Mouse (Mus musculus): Measurements from ENCODE around the gene Retreg1.

Retreg1 gene

DNA sequence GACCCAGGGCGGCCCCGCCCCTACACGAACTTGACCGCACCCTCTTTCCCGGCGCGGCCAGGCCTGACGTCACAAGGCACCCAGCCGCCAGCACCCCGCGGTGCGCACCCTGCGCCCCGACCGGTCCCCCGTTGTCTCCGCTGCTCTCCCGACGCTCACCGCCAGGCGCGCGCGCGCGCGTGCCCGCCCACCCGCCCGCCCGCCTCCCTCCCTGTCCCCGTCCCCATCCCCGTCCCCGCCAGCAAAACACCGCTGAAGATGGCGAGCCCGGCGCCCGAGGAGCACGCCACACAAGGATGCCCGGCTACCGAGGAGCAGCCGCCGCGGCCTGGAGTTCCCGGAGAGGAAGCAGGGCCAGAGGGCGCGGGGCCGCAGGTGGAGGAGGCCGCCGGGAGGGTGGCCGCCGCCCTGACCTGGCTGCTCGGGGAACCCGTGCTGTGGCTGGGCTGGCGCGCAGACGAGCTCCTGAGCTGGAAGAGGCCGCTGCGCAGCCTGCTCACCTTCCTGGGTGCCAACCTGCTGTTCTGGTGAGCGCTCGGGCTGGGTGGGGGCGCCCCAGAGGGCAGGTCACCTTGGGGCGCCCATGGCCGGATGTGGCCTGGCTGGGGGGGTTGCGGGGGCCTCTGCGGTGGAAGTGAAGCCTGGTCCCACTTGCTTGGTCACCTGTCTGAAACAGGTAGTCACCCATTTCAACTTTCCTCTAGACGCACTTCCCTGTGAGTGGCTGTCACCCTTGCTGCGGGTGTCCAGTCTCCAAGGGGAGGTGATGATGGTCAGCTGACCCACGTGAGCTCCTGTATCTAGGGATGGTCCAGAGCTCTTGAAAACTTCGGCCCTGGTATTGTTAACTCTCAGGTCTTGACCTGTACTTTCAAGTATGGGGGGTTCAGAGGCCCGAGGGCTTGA, at the start of gene Retreg1:
Gene Retreg1 (plus strand): TSS at position 95 of the 906 bp plus-strand sequence.
- DNase-seq, result peak; percentile 85 to 89

- no peak for DNase-seq
These were observed 48.9 kb upstream of the Retreg1 start for GRCm38 (mm10) chr15:25794123-25794522.

DNA sequence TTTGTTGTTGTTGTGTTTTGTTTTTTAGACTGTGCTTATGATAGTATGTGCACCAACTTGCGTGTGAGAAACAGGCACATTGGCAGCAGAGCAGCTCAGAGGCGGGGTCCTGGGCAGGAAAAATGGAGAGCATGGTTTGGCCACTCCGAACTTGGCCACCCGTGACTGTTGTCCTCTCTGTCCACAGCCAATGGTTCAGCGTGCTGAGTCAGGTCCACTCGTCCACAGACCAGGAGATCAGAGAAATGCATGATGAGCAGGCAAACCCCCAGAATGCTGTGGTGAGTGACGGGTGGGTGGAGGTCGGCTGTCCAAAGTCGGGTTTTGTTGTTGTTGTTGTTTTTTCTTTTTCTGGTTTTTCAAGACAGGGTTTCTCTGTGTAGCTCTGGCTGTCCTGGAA, 47.5 kb upstream of the Retreg1 start:
- no peak for DNase-seq

GRCm38 (mm10) chr15:25796353-25796752, 46.6 kb upstream of the Retreg1 start:
- no peak for DNase-seq

- DNase-seq, result no peak
These were observed 45.8 kb upstream of the Retreg1 start for GRCm38 (mm10) chr15:25797179-25797578.

GRCm38 (mm10) chr15:25797888-25798287, 45.1 kb upstream of the Retreg1 start:
- DNase-seq, result no peak

- DNase-seq, result no peak
These were observed 41.3 kb upstream of the Retreg1 start for GRCm38 (mm10) chr15:25801726-25802125.

DNA sequence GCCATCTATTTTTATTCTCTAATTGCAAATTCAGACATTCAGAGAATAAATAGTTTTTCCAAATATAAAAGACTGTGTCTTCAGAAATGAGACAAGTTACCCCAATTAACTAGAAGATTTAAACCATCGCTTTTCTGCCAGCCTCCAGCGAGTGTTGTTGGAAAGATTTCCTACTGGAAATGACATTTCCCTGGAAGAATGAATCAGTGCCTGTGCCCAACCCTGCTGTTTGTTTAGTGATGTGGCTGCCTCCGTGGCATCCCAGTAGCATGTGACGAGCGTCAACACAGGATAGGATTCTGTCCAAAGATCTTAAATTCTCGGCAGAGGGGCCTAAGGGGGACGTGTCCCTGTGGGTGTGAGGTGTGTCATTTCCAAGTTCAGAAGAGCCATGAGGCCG, 40.8 kb upstream of the Retreg1 start:
- no peak for DNase-seq

GRCm38 (mm10) chr15:25803111-25803510, 39.9 kb upstream of the Retreg1 start:
- no peak for DNase-seq

DNA sequence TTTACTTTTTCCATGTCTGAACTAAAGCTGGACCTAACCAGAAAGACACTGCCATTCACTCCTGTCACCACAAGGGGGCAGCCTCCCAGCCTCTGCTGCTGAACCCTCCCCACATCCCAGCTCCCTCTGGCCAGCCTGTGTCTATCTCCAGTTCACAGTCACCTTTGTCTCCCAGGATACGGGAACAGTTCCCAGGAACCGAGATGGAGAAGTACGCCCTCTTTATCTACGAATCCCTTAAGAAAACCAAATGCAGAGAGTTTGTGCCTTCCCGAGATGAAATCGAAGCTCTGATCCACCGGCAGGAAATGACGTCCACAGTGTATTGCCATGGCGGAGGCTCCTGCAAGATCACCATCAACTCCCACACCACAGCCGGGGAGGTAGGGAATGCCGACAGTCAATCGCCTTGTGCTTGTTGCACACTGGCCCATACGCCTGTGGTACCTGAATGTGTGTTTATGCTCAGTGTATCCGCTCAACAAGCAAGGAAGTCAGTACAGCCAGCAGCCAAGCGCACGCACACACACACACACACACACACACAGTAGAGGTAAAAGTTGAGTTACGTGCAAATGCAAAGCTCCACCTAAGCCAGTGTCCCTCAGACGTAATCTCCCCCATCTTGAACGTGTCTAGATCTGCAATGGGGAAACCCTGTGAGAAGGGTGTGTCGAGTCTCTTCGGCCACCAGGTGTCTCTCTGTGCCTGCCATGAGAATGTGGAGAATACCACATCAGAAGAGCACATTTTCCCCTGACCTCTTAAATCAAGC, 37.5 kb upstream of the Retreg1 start:
- peak; percentile 62 to 66 for DNase-seq

- no peak for DNase-seq
These were observed 36.6 kb upstream of the Retreg1 start for GRCm38 (mm10) chr15:25806363-25806762.

DNA sequence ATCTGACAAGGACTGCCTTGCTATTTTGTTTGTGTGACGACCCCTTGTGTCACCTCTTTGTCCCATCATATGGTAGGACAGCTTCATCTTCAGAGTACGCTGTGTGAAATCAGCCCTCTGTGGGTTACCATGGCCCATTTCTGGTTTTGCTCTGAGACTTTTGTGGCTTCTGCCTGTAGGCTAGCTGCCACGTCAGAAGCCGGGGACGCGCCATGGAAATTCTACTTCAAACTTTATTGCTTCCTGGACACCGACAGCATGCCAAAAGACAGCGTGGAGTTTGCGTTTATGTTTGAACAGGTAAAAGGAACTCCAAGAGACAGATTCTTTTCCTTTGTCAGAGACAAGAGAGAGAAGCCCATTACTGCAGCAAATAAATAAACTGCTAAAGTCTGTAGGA, 36.1 kb upstream of the Retreg1 start:
- no peak for DNase-seq

- DNase-seq, result no peak
These were observed 34.1 kb upstream of the Retreg1 start for GRCm38 (mm10) chr15:25808677-25809460.

DNA sequence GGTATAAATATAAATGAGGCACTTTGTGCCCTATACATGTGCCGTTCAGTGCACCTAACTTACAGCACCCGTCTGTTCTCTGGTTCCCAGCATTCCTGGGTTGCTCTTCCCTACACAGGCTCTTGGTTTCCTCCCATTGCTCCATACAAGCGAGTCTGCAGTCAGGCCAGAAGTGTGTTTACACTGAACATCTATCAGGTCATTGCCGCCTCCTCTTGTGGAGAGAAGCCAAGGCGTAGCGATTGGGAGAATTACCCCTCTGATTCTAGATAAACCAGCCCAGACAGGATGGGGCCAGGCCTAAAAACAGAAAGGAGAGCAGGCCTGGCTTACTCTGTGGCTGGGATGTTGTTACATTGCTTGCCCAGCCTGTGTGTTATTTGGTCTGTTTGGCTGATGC, 33.3 kb upstream of the Retreg1 start:
- DNase-seq, result no peak

- peak; percentile 27 to 30 for DNase-seq
These were observed 31.1 kb upstream of the Retreg1 start for GRCm38 (mm10) chr15:25811834-25812250.

DNA sequence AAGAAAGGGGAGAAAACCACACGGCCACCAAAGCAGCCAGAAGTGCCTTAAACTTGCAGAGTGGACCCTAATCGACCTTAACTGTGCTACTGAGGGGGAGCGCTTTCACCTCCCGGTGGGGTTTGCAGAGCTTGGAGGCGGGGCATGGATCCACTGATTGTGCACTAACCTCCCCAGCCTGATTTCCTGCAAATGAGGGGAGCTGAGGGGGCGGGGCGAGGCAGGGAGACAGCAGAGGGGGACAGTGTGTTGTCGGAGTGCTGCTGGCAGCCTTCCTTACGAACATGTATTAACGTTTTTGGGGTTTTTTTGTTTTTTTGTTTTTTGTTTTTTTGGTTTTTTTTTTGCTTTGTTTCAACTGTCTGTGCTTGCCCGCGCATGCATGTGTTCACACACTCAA, 30.5 kb upstream of the Retreg1 start:
- DNase-seq, result peak; percentile 64 to 73

DNA sequence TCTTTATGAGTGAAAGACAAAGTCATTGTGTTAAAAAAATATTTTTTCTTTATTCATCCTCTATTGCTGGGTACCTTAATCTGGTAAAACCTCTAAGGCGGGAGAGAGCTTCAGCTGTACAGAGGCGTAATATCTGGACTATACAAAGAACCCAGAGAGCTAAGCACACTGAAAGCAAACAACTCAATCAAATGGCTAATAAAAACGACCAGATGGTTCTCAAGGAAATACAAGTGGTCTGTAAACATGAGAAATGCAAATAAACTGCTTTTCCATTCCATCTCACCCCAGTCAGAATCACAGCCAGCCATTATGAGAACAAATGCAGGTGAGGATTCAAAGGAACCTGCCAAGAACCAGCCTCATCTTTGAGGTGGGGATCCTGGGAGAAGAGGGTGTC, 28.4 kb upstream of the Retreg1 start:
- DNase-seq, result no peak

DNA sequence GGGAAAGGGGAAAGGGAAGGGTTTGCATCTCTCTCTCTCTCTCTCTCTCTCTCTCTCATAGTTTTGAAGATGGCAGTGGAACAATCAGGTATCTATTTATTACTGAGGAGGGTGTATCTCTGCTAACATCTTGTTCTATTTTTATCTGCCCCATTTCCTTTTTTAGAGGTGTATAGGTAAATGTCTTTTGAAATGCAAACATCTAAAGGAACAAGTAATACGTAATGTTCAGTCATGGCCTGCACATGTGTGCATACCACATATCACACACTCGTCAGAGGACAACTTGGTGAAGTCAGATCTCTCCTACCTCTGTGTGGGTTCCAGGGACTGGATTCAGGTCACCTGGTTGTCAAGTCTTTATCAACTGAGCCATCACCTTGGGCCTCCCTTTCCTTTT, 25.8 kb upstream of the Retreg1 start:
- no peak for DNase-seq

DNA sequence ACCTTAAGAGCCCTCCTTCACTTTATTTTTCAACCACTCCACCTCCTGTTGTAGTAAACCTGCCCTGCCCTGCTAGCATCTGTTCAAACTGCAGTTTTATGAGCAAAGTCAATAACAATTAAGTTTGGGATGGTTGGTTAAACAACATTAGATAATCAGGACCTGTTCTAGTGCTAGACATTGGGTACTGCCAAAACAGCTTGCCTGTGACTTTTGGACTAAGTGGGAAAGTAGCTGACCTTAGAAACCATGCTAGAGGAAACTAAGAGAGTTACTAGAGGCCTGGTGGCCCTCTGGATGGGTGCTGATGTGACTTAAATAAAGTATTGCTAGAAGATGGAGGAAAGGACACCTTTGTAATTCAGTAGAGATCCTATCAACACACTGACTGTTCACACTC, 21.0 kb upstream of the Retreg1 start:
- no peak for DNase-seq

- no peak for DNase-seq
These were observed 20.3 kb upstream of the Retreg1 start for GRCm38 (mm10) chr15:25822656-25823055.

DNA sequence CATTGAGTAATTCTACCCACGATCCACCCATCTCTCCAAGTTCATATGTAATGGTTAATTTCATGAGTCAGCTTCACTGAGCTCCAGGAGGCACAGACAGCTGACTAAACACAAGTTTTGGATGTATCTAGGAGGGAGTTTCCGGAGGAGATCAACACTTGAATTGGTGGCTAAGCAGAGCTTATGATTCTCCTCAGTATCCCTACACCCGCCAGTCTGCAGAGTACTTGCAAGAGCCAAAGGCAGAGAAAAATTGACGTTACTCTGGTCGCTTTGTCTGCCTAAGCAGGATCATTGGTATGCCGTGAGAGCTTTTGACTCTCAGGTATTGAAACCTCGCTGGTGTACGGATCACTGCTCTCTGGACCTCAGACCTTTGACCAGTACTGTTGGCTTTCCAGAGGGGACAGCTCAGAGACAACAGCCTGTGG, 16.4 kb upstream of the Retreg1 start:
- no peak for DNase-seq

DNA sequence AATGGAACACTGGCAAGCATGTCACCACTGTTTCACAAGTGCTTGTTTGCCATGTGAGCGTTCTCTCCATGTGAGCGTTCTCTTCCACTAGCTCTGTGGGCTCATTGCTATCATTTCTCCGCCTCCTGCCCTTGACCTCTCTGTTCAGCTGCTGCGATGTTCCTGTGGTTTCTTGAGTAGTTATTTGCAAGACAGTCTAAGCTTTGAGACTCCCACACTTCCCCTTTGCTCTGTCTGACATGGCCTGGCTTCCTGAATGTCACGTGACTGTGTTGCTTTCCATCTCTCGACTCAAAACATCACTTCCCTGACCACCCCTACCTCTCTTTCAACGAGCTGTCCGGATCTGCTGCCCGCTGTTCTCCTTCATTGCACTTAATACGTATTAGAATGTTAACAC, 14.5 kb upstream of the Retreg1 start:
- peak in 1 of 2 experiments; percentile 27 for DNase-seq

GRCm38 (mm10) chr15:25830426-25830825, 12.6 kb upstream of the Retreg1 start:
- no peak for DNase-seq
